Mouse (Mus musculus) embryonic facial prominence, embryonic 14.5 days (tissue): ENCODE results near the gene Col5a1. TPM values are rescaled to one million over a fixed set of nuclear protein-coding genes. Genes with fewer than 3 reads are reported as not detected.

Experiments used
- ATAC-seq: fragments of 200-750 bp; cut with Nextera tagmentation; 2 replicates; pipeline ENCODE4 v1.8.0; 2017; ENCODE audit warnings: low read depth, moderate number of reproducible peaks, moderate TSS enrichment
- DNase-seq: peaks from one replicate; pipeline ENCODE4 v3.0.0-alpha.2; 2015; ENCODE audit warnings: low spot score
- H3K27ac ChIP-seq: fragments of 300-500 bp; sonication (generic); replicated peaks from 2 replicates; pipeline ENCODE4 v1.5.1; 2014; ENCODE audit warnings: low read depth, mild to moderate bottlenecking, low read length, moderate library complexity
- H3K27me3 ChIP-seq: fragments of 300-500 bp; sonication (generic); replicated peaks from 2 replicates; pipeline ENCODE4 v1.6.1; 2014; ENCODE audit warnings: low read length; ENCODE audit not compliant: control insufficient read depth, insufficient read depth
- H3K36me3 ChIP-seq: fragments of 300-500 bp; sonication (generic); 2 replicates; pipeline ENCODE4 v1.6.1; 2014; ENCODE audit warnings: low read length, mixed read lengths; ENCODE audit not compliant: control insufficient read depth, insufficient read depth
- H3K4me1 ChIP-seq: fragments of 300-500 bp; sonication (generic); 2 replicates; pipeline ENCODE4 v1.6.1; 2014; ENCODE audit warnings: antibody characterized with exemption, low read length; ENCODE audit not compliant: control insufficient read depth, insufficient read depth
- H3K4me2 ChIP-seq: fragments of 300-500 bp; sonication (generic); 2 replicates; pipeline ENCODE4 v1.6.1; 2014; ENCODE audit warnings: low read depth, mild to moderate bottlenecking, low read length, moderate library complexity, mixed read lengths
- H3K4me3 ChIP-seq: fragments of 300-500 bp; sonication (generic); 2 replicates; pipeline ENCODE4 v1.5.1; 2014; ENCODE audit warnings: low read depth, mild to moderate bottlenecking, low read length
- H3K9ac ChIP-seq: fragments of 300-500 bp; sonication (generic); 2 replicates; pipeline ENCODE4 v1.6.1; 2014; ENCODE audit warnings: low read depth, mild to moderate bottlenecking, low read length, moderate library complexity, mixed read lengths
- H3K9me3 ChIP-seq: fragments of 300-500 bp; sonication (generic); 2 replicates; pipeline ENCODE4 v1.6.1; 2016; ENCODE audit warnings: low read length; ENCODE audit not compliant: control insufficient read depth
- WGBS: fragments of 180-500 bp; shearing (Covaris S2); extraction: QIAGEN DNeasy Blood & Tissue Kit; methylation state at CpG from one replicate; pipeline ENCODE4 v1.1.7; 2014; 5-methylcytosine and 5-hydroxymethylcytosine counted together
- polyA plus RNA-seq: library from polyadenylated mRNA; unstranded; fragments of >200 nt; fragmentation: Nextera tagmentation; extraction: Ambion mirVana; gene quantifications from 2 replicates; pipeline ENCODE4 v1.2.1, GENCODE M21; 2014

Col5a1 gene
- polyA plus RNA-seq, 1 experiment from 2014 or later: 253 TPM

GRCm38 (mm10) chr2:27887461-27888264, 1.4 kb downstream of the Col5a1 start:
- WGBS: 12% methylated on average over 11 of the region's 11 CpGs

GRCm38 (mm10) chr2:27888603-27889545, 2.6 kb downstream of the Col5a1 start:
- H3K27me3 ChIP-seq: no peaks in the 10 kb centered on the region
- peak overlapping the region; percentile 96 for H3K9ac ChIP-seq
- H3K4me3 ChIP-seq: peak overlapping the region; percentile 84
- peaks cover 5% of the 10 kb centered on the region; the same call in 1 of the 2 replicates for H3K36me3 ChIP-seq
- H3K4me1 ChIP-seq: peaks cover 37% of the 10 kb centered on the region
- peak overlapping the region; percentile 96 for H3K27ac ChIP-seq
- ATAC-seq (peak; percentile 6; the same call in 1 of the 2 replicates), DNase-seq (peak; percentile 93)
- H3K4me2 ChIP-seq: peak overlapping the region; percentile 81
- no peaks in the 10 kb centered on the region for H3K9me3 ChIP-seq
- WGBS: 7% methylated on average over 10 of the region's 10 CpGs

More at GRCm38 (mm10) chr2:27887461-27888264, 1.4 kb downstream of the Col5a1 start:
- Histone ChIP-seq H3K9me3 (no peaks in the 10 kb centered on the region), H3K27me3 (no peaks in the 10 kb centered on the region), H3K9ac (peak overlapping the region; percentile 96), H3K27ac (peak overlapping the region; percentile 96), H3K4me3 (peak overlapping the region; percentile 84), H3K36me3 (peaks cover 5% of the 10 kb centered on the region; the same call in 1 of the 2 replicates), H3K4me1 (peaks cover 37% of the 10 kb centered on the region), H3K4me2 (peak overlapping the region; percentile 81)
- DNase-seq (no peak), ATAC-seq (no peak)

- no peak overlapping the region for H3K4me2 ChIP-seq
- no peak overlapping the region for H3K27ac ChIP-seq
- no peaks in the 10 kb centered on the region for H3K27me3 ChIP-seq
- no peak overlapping the region for H3K9ac ChIP-seq
- no peak for ATAC-seq
- no peaks in the 10 kb centered on the region for H3K9me3 ChIP-seq
- H3K4me3 ChIP-seq: no peak overlapping the region
- H3K4me1 ChIP-seq: peaks cover 40% of the 10 kb centered on the region
- no peak for DNase-seq
- WGBS: 85% methylated on average over 7 of the region's 7 CpGs
- peaks cover 8% of the 10 kb centered on the region; the same call in 1 of the 2 replicates for H3K36me3 ChIP-seq
Measured at GRCm38 (mm10) chr2:27891922-27892541, 5.8 kb downstream of the Col5a1 start.

- peaks cover 47% of the 10 kb centered on the region for H3K4me1 ChIP-seq
- 95% methylated on average over 12 of the region's 12 CpGs for WGBS
- ATAC-seq: no peak
- H3K9ac ChIP-seq: no peak overlapping the region
- no peak overlapping the region for H3K4me3 ChIP-seq
- H3K27me3 ChIP-seq: no peaks in the 10 kb centered on the region
- no peak for DNase-seq
- H3K27ac ChIP-seq: no peak overlapping the region
- no peak overlapping the region for H3K4me2 ChIP-seq
- H3K9me3 ChIP-seq: no peaks in the 10 kb centered on the region
- H3K36me3 ChIP-seq: peaks cover 10% of the 10 kb centered on the region; the same call in 1 of the 2 replicates
Measured at GRCm38 (mm10) chr2:27893015-27893414, 6.8 kb downstream of the Col5a1 start.

- Histone ChIP-seq H3K36me3 (peaks cover 10% of the 10 kb centered on the region; the same call in 1 of the 2 replicates), H3K27me3 (no peaks in the 10 kb centered on the region), H3K9ac (no peak overlapping the region), H3K27ac (no peak overlapping the region), H3K4me2 (no peak overlapping the region), H3K9me3 (no peaks in the 10 kb centered on the region), H3K4me3 (no peak overlapping the region), H3K4me1 (peaks cover 36% of the 10 kb centered on the region)
- DNase-seq (no peak), ATAC-seq (no peak)
- WGBS: 77% methylated on average over 5 of the region's 5 CpGs
Measured at GRCm38 (mm10) chr2:27894986-27895385, 8.8 kb downstream of the Col5a1 start.

- H3K4me1 ChIP-seq: peaks cover 29% of the 10 kb centered on the region
- ATAC-seq (no peak), DNase-seq (no peak)
- no peaks in the 10 kb centered on the region for H3K27me3 ChIP-seq
- 70% methylated on average over 4 of the region's 4 CpGs for WGBS
- H3K36me3 ChIP-seq: peaks cover 7% of the 10 kb centered on the region; the same call in 1 of the 2 replicates
- H3K4me3 ChIP-seq: no peak overlapping the region
- no peak overlapping the region for H3K4me2 ChIP-seq
- H3K9ac ChIP-seq: 0 out of 2 replicates have a peak overlapping the region, but pooled peaks have one; percentile 34
- H3K27ac ChIP-seq: no peak overlapping the region
- H3K9me3 ChIP-seq: no peaks in the 10 kb centered on the region
Measured at GRCm38 (mm10) chr2:27895648-27896047, 9.4 kb downstream of the Col5a1 start.

- Histone ChIP-seq H3K4me2 (no peak overlapping the region), H3K9ac (no peak overlapping the region), H3K27ac (no peak overlapping the region), H3K4me3 (no peak overlapping the region), H3K27me3 (no peaks in the 10 kb centered on the region), H3K36me3 (peaks cover 5% of the 10 kb centered on the region; the same call in 1 of the 2 replicates), H3K4me1 (peaks cover 28% of the 10 kb centered on the region), H3K9me3 (no peaks in the 10 kb centered on the region)
- ATAC-seq (no peak), DNase-seq (no peak)
- WGBS: 42% methylated on average over 6 of the region's 6 CpGs
Measured at GRCm38 (mm10) chr2:27897161-27897560, 10.9 kb downstream of the Col5a1 start.

- no peak for ATAC-seq
- no peak overlapping the region for H3K27ac ChIP-seq
- no peak overlapping the region for H3K4me2 ChIP-seq
- no peak for DNase-seq
- WGBS: 72% methylated on average over 3 of the region's 3 CpGs
- H3K9me3 ChIP-seq: no peaks in the 10 kb centered on the region
- H3K4me3 ChIP-seq: no peak overlapping the region
- H3K4me1 ChIP-seq: peaks cover 28% of the 10 kb centered on the region
- H3K9ac ChIP-seq: no peak overlapping the region
- peaks cover 5% of the 10 kb centered on the region; the same call in 1 of the 2 replicates for H3K36me3 ChIP-seq
- no peaks in the 10 kb centered on the region for H3K27me3 ChIP-seq
Measured at GRCm38 (mm10) chr2:27899894-27900293, 13.7 kb downstream of the Col5a1 start.
